Mouse (Mus musculus): ENCODE data around the gene Ryr1. TPM values are rescaled to one million over a fixed set of nuclear protein-coding genes. Genes with fewer than 3 reads are reported as not detected.
A peak's percentile ranks its signal among the peaks of the same experiment; 100 is the strongest.

Gene Ryr1
- polyA plus RNA-seq, 1 experiment from 2014 or later, result 0.52 TPM

DNA sequence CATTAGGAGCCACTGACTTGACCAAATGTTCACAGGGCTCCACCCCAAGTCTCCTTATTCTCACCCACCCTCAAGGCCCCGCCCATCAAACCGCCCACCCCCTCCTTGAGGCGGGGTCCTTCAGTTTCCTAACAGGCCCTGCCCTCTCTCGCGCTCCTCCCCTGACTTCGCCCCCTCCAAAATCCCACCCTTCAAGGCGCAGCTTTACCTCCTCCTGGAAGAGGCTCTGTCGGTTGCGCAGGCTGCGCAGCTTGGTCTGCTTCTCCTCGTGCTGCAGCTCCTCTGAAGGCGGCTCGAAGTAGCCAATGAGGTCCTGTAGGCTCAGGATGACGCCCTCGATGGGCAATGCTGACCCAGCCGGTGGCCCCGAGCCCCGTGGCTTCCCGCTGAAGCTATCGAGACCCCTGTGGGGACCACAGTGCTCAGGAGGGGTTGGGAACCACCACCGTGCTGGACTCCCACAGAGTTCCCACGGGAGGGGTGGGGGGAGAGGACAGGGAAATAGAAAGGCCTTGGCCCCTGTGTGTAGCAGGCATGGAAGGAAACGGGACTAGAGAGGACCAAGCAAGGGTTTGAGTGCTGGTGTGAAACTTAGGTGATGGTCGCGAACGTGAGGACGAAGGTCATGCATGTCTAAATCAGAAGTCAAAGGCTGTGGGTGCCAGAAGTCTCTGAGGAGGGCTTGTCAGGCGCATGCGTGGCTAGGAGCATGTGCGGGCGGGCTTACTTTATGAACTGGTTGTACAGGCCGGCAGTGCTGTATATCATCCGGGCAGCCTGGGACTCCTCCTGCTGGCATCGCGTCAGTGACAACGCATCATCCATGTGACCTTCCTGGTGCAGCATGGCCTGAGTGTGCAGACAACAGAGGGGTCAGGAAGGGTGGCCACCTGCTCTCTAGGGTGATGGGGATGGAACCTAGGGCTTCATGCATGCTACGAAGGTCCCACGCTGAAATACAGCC, 15.7 kb downstream of the Ryr1 start:
- Histone ChIP-seq H3K4me3 (ENCODE audit: low read depth, low read length) (no peak overlapping the region), H3K36me3 (ENCODE audit: control insufficient read depth, insufficient read depth, low read length) (no peaks in the 10 kb centered on the region), H3K4me1 (replicated peaks; ENCODE audit: control insufficient read depth, insufficient read depth, low read length) (no peaks in the 10 kb centered on the region), H3K27me3 (replicated peaks; ENCODE audit: control insufficient read depth, insufficient read depth, low read length) (no peaks in the 10 kb centered on the region; the same call in 1 of the 2 replicates), H3K4me2 (peak overlapping the region; percentile 22), H3K9ac (ENCODE audit: low read depth, low read length) (no peak overlapping the region), H3K9me3 (ENCODE audit: control insufficient read depth, low read length) (no peaks in the 10 kb centered on the region), H3K27ac (ENCODE audit: low read depth, low read length) (no peak overlapping the region)
- WGBS, result 33% methylated on average over 38 of the region's 38 CpGs
- DNase-seq (ENCODE audit: low spot score) (peak; percentile 40), ATAC-seq (replicated peaks; ENCODE audit: low FRiP score) (peak; percentile 47; the same call in 1 of the 2 replicates)

DNA sequence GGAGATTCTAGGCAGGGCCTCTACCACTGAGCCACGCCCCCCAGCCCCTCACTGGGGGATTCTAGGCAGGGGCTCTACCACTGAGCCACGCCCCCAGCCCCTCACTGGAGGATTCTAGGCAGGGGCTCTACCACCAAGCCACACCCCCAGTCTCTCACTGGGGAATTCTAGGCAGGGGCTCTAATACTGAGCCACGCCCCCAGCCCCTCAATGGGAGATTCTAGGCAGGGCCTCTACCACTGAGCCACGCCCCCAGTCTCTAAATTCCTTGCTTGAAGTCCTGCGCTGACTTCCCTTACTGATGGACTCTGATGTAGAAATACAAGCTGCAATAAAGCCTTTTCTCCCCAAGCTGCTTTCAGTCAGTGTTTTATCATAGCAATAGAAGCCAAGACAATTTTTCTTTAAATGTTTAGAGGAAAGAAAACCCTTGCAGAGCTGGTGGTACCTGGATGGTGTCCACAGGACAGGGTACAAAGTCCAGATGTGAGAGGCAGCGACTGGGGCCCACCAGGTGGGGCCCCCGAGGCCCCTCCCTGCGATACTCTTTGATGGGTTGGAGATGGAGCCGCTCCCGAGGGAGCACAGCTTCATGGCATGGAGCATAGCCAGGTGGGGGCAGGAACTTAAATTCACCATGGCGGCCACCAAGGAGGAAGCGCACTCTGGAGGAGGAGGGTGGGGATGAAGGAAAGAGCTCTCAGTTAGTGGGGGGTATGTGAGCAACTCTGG, 23.5 kb downstream of the Ryr1 start:
- WGBS, result 89% methylated on average over 12 of the region's 12 CpGs
- H3K4me2 ChIP-seq, result no peak overlapping the region
- H3K27ac ChIP-seq (ENCODE audit: low read depth, low read length), result no peak overlapping the region
- H3K27me3 ChIP-seq (replicated peaks; ENCODE audit: control insufficient read depth, insufficient read depth, low read length), result no peaks in the 10 kb centered on the region
- H3K36me3 ChIP-seq (ENCODE audit: control insufficient read depth, insufficient read depth, low read length), result no peaks in the 10 kb centered on the region
- no peak for DNase-seq (ENCODE audit: low spot score)
- no peak for ATAC-seq (replicated peaks; ENCODE audit: low FRiP score)
- H3K4me1 ChIP-seq (replicated peaks; ENCODE audit: control insufficient read depth, insufficient read depth, low read length), result no peaks in the 10 kb centered on the region
- no peak overlapping the region for H3K9ac ChIP-seq (ENCODE audit: low read depth, low read length)
- H3K9me3 ChIP-seq (ENCODE audit: control insufficient read depth, low read length), result no peaks in the 10 kb centered on the region
- no peak overlapping the region for H3K4me3 ChIP-seq (ENCODE audit: low read depth, low read length)

DNA sequence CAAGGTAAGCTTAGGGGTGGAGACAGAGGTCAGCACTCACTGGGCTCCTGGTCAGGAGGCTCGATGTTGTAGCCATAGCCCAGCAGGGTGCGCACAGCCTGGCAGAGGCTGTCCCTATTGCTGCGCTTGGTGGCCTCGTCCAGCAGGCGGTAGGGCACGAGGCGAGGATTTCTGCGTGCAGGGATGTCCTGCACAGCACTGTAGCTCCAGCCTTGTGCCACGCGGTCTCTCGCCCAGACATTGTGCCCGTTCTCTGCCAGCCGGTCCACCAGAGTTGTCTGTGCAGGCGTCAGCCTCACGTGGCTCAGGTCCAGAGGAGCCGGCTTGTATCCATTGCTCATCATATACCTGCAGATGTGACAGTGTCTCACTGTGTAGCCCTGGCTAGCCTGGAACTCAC, 27.8 kb downstream of the Ryr1 start:
- 87% methylated on average over 16 of the region's 16 CpGs for WGBS
- no peaks in the 10 kb centered on the region for H3K9me3 ChIP-seq (ENCODE audit: control insufficient read depth, low read length)
- no peak overlapping the region for H3K9ac ChIP-seq (ENCODE audit: low read depth, low read length)
- no peaks in the 10 kb centered on the region for H3K27me3 ChIP-seq (replicated peaks; ENCODE audit: control insufficient read depth, insufficient read depth, low read length)
- no peaks in the 10 kb centered on the region for H3K4me1 ChIP-seq (replicated peaks; ENCODE audit: control insufficient read depth, insufficient read depth, low read length)
- no peak for ATAC-seq (replicated peaks; ENCODE audit: low FRiP score)
- H3K27ac ChIP-seq (ENCODE audit: low read depth, low read length), result no peak overlapping the region
- H3K4me2 ChIP-seq, result no peak overlapping the region
- H3K4me3 ChIP-seq (ENCODE audit: low read depth, low read length), result no peak overlapping the region
- no peak for DNase-seq (ENCODE audit: low spot score)
- H3K36me3 ChIP-seq (ENCODE audit: control insufficient read depth, insufficient read depth, low read length), result no peaks in the 10 kb centered on the region

DNA sequence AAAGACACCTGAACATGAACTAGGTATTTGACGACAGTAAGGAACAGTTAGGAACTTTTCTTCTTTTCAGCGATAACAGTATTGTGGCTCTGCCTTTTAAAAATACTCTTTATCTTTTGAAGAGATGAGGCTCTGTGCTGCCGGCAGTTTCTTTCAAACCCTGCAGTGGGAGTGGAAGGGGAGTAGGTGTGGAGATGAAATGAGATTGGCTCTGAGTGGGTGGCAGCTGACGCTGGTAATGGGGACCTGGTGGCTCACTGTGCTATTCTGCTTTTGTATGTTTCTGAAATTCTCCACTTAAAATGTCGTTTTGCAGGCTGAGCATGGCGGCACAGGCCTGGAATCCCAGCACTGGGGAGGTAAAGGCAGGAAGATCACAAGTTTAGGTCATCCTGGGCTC, 36.2 kb downstream of the Ryr1 start:
- no peaks in the 10 kb centered on the region for H3K9me3 ChIP-seq (ENCODE audit: control insufficient read depth, low read length)
- WGBS, result 62% methylated on average over 6 of the region's 6 CpGs
- H3K27me3 ChIP-seq (replicated peaks; ENCODE audit: control insufficient read depth, insufficient read depth, low read length), result no peaks in the 10 kb centered on the region; the same call in 1 of the 2 replicates
- no peak for ATAC-seq (replicated peaks; ENCODE audit: low FRiP score)
- no peak for DNase-seq (ENCODE audit: low spot score)
- H3K4me1 ChIP-seq (replicated peaks; ENCODE audit: control insufficient read depth, insufficient read depth, low read length), result no peaks in the 10 kb centered on the region
- H3K9ac ChIP-seq (ENCODE audit: low read depth, low read length), result no peak overlapping the region
- H3K27ac ChIP-seq (ENCODE audit: low read depth, low read length), result no peak overlapping the region
- no peak overlapping the region for H3K4me2 ChIP-seq
- no peaks in the 10 kb centered on the region for H3K36me3 ChIP-seq (ENCODE audit: control insufficient read depth, insufficient read depth, low read length)
- no peak overlapping the region for H3K4me3 ChIP-seq (ENCODE audit: low read depth, low read length)

DNA sequence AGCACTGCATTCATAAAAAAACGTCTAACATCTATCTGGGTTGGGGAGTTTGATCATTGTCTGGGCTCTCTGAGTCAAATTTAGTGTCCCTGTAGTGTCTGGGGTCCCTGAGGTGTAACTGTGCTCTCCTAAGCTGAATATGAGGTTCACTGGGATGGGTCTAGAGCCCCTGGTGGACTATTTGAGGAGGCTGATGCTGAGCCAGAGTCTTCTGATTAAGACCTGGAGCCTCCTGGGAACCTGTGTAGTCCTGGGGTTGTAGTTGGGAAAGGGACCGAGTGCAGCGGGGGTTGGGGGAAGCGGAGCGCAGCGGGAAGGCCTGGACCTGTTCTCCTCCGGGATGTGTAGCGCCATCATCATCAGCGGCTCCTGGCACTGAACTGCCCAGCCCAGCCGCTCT, 38.1 kb downstream of the Ryr1 start:
- Histone ChIP-seq H3K4me2 (no peak overlapping the region), H3K4me3 (ENCODE audit: low read depth, low read length) (no peak overlapping the region), H3K9ac (ENCODE audit: low read depth, low read length) (no peak overlapping the region), H3K9me3 (ENCODE audit: control insufficient read depth, low read length) (no peaks in the 10 kb centered on the region), H3K27me3 (replicated peaks; ENCODE audit: control insufficient read depth, insufficient read depth, low read length) (peaks cover 4% of the 10 kb centered on the region; the same call in 1 of the 2 replicates), H3K36me3 (ENCODE audit: control insufficient read depth, insufficient read depth, low read length) (no peaks in the 10 kb centered on the region), H3K27ac (ENCODE audit: low read depth, low read length) (no peak overlapping the region), H3K4me1 (replicated peaks; ENCODE audit: control insufficient read depth, insufficient read depth, low read length) (no peaks in the 10 kb centered on the region)
- WGBS, result 86% methylated on average over 10 of the region's 10 CpGs
- ATAC-seq (replicated peaks; ENCODE audit: low FRiP score), result no peak
- no peak for DNase-seq (ENCODE audit: low spot score)

DNA sequence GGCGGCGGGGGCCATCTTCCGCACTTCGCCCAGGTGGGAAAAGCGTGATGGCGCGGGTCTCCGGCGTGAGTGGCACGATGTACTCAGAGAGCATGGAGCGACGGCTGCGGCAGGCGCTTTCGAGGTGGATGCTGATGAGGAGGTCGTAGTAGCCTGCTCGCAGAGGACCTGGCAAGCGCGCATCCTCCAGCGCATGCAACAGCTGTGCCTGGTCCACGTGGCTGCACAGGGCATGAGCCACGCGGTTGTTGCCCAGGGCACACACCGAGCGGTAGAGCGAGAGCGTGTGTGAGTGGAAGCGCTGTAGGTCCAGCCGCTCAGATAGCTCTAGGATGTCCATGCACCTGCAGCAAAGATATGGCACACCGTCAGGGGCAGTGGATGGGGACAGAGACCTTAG, 39.0 kb downstream of the Ryr1 start:
- Histone ChIP-seq H3K27me3 (replicated peaks; ENCODE audit: control insufficient read depth, insufficient read depth, low read length) (peaks cover 4% of the 10 kb centered on the region; the same call in 1 of the 2 replicates), H3K9ac (ENCODE audit: low read depth, low read length) (no peak overlapping the region), H3K4me2 (no peak overlapping the region), H3K4me1 (replicated peaks; ENCODE audit: control insufficient read depth, insufficient read depth, low read length) (no peaks in the 10 kb centered on the region), H3K36me3 (ENCODE audit: control insufficient read depth, insufficient read depth, low read length) (no peaks in the 10 kb centered on the region), H3K4me3 (ENCODE audit: low read depth, low read length) (no peak overlapping the region), H3K27ac (ENCODE audit: low read depth, low read length) (no peak overlapping the region), H3K9me3 (ENCODE audit: control insufficient read depth, low read length) (no peaks in the 10 kb centered on the region)
- ATAC-seq (replicated peaks; ENCODE audit: low FRiP score) (no peak), DNase-seq (ENCODE audit: low spot score) (no peak)
- WGBS, result 75% methylated on average over 30 of the region's 30 CpGs

DNA sequence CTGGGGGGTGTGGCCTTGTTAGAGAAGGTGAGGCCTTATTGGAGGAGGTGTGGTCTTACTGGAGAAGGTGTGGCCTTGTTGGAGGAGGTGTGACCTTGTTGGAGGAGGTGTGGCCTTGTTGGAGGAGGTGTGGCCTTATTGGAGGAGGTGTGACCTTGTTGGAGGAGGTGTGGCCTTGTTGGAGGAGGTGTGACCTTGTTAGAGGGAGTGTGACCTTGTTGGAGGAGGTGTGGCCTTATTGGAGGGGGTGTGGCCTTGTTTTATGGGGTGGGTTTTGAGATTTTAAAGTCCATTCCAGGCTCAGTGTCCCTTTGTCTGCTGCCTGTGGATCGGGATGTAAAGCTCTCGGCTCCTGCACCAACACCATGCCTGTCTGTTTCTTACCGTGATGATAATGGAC, 40.6 kb downstream of the Ryr1 start:
- H3K4me3 ChIP-seq (ENCODE audit: low read depth, low read length), result no peak overlapping the region
- H3K36me3 ChIP-seq (ENCODE audit: control insufficient read depth, insufficient read depth, low read length), result no peaks in the 10 kb centered on the region
- no peak overlapping the region for H3K27ac ChIP-seq (ENCODE audit: low read depth, low read length)
- no peak overlapping the region for H3K9ac ChIP-seq (ENCODE audit: low read depth, low read length)
- H3K4me1 ChIP-seq (replicated peaks; ENCODE audit: control insufficient read depth, insufficient read depth, low read length), result no peaks in the 10 kb centered on the region
- H3K27me3 ChIP-seq (replicated peaks; ENCODE audit: control insufficient read depth, insufficient read depth, low read length), result peaks cover 4% of the 10 kb centered on the region; the same call in 1 of the 2 replicates
- ATAC-seq (replicated peaks; ENCODE audit: low FRiP score) (no peak), DNase-seq (ENCODE audit: low spot score) (no peak)
- H3K9me3 ChIP-seq (ENCODE audit: control insufficient read depth, low read length), result no peaks in the 10 kb centered on the region
- WGBS, result 77% methylated on average over 3 of the region's 3 CpGs
- no peak overlapping the region for H3K4me2 ChIP-seq

DNA sequence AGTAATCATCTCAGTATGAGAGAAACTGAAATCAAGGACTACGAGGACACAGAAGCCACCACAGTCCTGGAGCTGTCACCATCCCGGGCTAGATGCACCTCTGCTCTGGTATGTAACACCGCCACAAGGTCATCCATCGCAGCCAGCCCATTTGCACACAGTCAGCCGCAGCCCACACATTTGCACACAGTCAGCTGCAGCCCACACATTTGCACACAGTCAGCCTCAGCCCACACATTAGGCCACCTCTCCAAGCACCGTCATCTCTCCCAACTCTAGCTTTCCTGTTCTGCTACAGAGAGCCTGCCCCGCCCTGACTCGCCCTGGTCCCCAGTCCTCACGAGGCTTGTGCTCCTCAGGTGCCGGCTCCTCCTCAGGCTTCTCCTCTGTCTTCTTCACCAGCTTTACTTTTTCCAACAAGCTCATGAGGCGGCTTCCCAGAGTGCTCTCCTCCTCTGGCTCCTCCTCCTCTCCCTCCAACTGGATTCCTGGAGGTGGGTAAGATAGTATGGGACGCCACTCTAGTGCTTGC, 45.5 kb downstream of the Ryr1 start:
- Histone ChIP-seq H3K4me3 (ENCODE audit: low read depth, low read length) (no peak overlapping the region), H3K9ac (ENCODE audit: low read depth, low read length) (no peak overlapping the region), H3K4me2 (no peak overlapping the region), H3K27ac (ENCODE audit: low read depth, low read length) (no peak overlapping the region), H3K27me3 (replicated peaks; ENCODE audit: control insufficient read depth, insufficient read depth, low read length) (0 out of 2 replicates have a peak, but pooled peaks cover 4% of the 10 kb centered on the region), H3K9me3 (ENCODE audit: control insufficient read depth, low read length) (no peaks in the 10 kb centered on the region), H3K36me3 (ENCODE audit: control insufficient read depth, insufficient read depth, low read length) (no peaks in the 10 kb centered on the region), H3K4me1 (replicated peaks; ENCODE audit: control insufficient read depth, insufficient read depth, low read length) (no peaks in the 10 kb centered on the region)
- ATAC-seq (replicated peaks; ENCODE audit: low FRiP score), result no peak; the same call in 1 of the 2 replicates
- 71% methylated on average over 12 of the region's 12 CpGs for WGBS
- DNase-seq (ENCODE audit: low spot score), result no peak
